In genomic region chr8:125196573-125197094, GRCm38 (mm10) we compare ENCODE assay signal across 16 mouse cellular contexts.
DNase-seq lines count a peak whose midpoint lies in the region; ATAC-seq and TF ChIP-seq lines count a peak whose summit lies in the region.
"Had no signal": no experiment of that assay in that cellular context is flagged by ENCODE, and none has a peak within 500 bp of the region (broad histone marks: within the 10 kb centered on the region; RNA-seq: fewer than 3 reads in every experiment).

No protein-coding gene starts in this region.

- no peak overlapping the region for H3K4me2 ChIP-seq in embryonic facial prominence, embryonic 13.5 days
- H3K4me2 ChIP-seq in heart, embryonic 16.5 days (ENCODE audit: low read depth, low read length): no peak overlapping the region
- H3K4me2 ChIP-seq in kidney, postnatal 0 days (ENCODE audit: low read length): no peak overlapping the region
- no peak overlapping the region for H3K4me2 ChIP-seq in embryonic facial prominence, embryonic 14.5 days (ENCODE audit: low read depth, low read length)
- H3K4me2 ChIP-seq: forebrain, embryonic 15.5 days; hindbrain, embryonic 15.5 days; limb, embryonic 13.5 days; neural tube, embryonic 15.5 days had no signal

- H3K9me3 ChIP-seq in embryonic facial prominence, embryonic 13.5 days: no peaks in the 10 kb centered on the region
- H3K9me3 ChIP-seq in embryonic facial prominence, embryonic 10.5 days: no peaks in the 10 kb centered on the region
- no peaks in the 10 kb centered on the region for H3K9me3 ChIP-seq in heart, embryonic 16.5 days (replicated peaks; ENCODE audit: control insufficient read depth, low read length)
- no peaks in the 10 kb centered on the region for H3K9me3 ChIP-seq in kidney, postnatal 0 days (replicated peaks; ENCODE audit: low read length)
- H3K9me3 ChIP-seq in embryonic facial prominence, embryonic 14.5 days (ENCODE audit: control insufficient read depth, low read length): no peaks in the 10 kb centered on the region
- H3K9me3 ChIP-seq: forebrain, embryonic 15.5 days; hindbrain, embryonic 15.5 days; limb, embryonic 13.5 days; neural tube, embryonic 15.5 days had no signal

- H3K27me3 ChIP-seq in embryonic facial prominence, embryonic 13.5 days: peaks cover 18% of the 10 kb centered on the region; the same call in 1 of the 2 replicates
- peaks cover 33% of the 10 kb centered on the region for H3K27me3 ChIP-seq in embryonic facial prominence, embryonic 10.5 days (replicated peaks; ENCODE audit: low read depth, poor library complexity, severe bottlenecking)
- H3K27me3 ChIP-seq in heart, embryonic 16.5 days (ENCODE audit: control insufficient read depth, insufficient read depth, low read length): no peaks in the 10 kb centered on the region
- no peaks in the 10 kb centered on the region for H3K27me3 ChIP-seq in kidney, postnatal 0 days (ENCODE audit: insufficient read depth, low read length)
- no peaks in the 10 kb centered on the region; the same call in 1 of the 2 replicates for H3K27me3 ChIP-seq in embryonic facial prominence, embryonic 14.5 days (replicated peaks; ENCODE audit: control insufficient read depth, insufficient read depth, low read length)
- H3K27me3 ChIP-seq: forebrain, embryonic 15.5 days; hindbrain, embryonic 15.5 days had no signal

- H3K36me3 ChIP-seq in embryonic facial prominence, embryonic 13.5 days: no peaks in the 10 kb centered on the region
- H3K36me3 ChIP-seq in embryonic facial prominence, embryonic 10.5 days (replicated peaks): no peaks in the 10 kb centered on the region
- H3K36me3 ChIP-seq in heart, embryonic 16.5 days (ENCODE audit: control insufficient read depth, insufficient read depth): no peaks in the 10 kb centered on the region
- H3K36me3 ChIP-seq in kidney, postnatal 0 days (ENCODE audit: insufficient read depth, low read length): no peaks in the 10 kb centered on the region
- no peaks in the 10 kb centered on the region for H3K36me3 ChIP-seq in embryonic facial prominence, embryonic 14.5 days (ENCODE audit: control insufficient read depth, insufficient read depth, low read length)
- H3K36me3 ChIP-seq: forebrain, embryonic 15.5 days; hindbrain, embryonic 15.5 days; limb, embryonic 13.5 days; neural tube, embryonic 15.5 days had no signal

- no peak for ATAC-seq in embryonic facial prominence, embryonic 13.5 days (ENCODE audit: insufficient number of reproducible peaks, insufficient read depth, low FRiP score, low TSS enrichment, low read depth)
- no peak for ATAC-seq in heart, embryonic 16.5 days (replicated peaks; ENCODE audit: extremely low read depth, insufficient read depth, low FRiP score)
- 0 out of 2 replicates have a peak, but pooled peaks have one; percentile 45 for ATAC-seq in kidney, postnatal 0 days (replicated peaks; ENCODE audit: low FRiP score, low read depth)
- ATAC-seq in embryonic facial prominence, embryonic 14.5 days (ENCODE audit: low read depth): peak; percentile 51
- ATAC-seq: forebrain, embryonic 15.5 days had no signal

- no peak for DNase-seq in embryonic facial prominence, embryonic 10.5 days (ENCODE audit: low spot score)
- no peak for DNase-seq in heart, postnatal 4 days
- peak; percentile 52 for DNase-seq in kidney, postnatal 0 days (ENCODE audit: low spot score)
- no peak for DNase-seq in kidney, postnatal 25 days
- DNase-seq in embryonic facial prominence, embryonic 14.5 days (ENCODE audit: low spot score): no peak
- no peak for DNase-seq in spleen, postnatal 36 days (ENCODE audit: low spot score in 2 of 2)
- DNase-seq: embryo, embryonic 11 days; right cerebral cortex, postnatal 4 days; thymus, postnatal 25 days had no signal

- 0 out of 2 replicates have a peak overlapping the region, but pooled peaks have one; percentile 16 for H3K9ac ChIP-seq in embryonic facial prominence, embryonic 13.5 days
- no peak overlapping the region; the same call in 1 of the 2 replicates for H3K9ac ChIP-seq in heart, embryonic 16.5 days (ENCODE audit: low read length)
- no peak overlapping the region for H3K9ac ChIP-seq in kidney, postnatal 0 days (ENCODE audit: low read depth, low read length)
- H3K9ac ChIP-seq in embryonic facial prominence, embryonic 14.5 days (ENCODE audit: low read depth, low read length): no peak overlapping the region
- H3K9ac ChIP-seq: forebrain, embryonic 15.5 days; hindbrain, embryonic 15.5 days; limb, embryonic 13.5 days; liver, embryonic 14.5 days; neural tube, embryonic 15.5 days had no signal

- H3K4me3 ChIP-seq in embryonic facial prominence, embryonic 13.5 days: no peak overlapping the region
- H3K4me3 ChIP-seq in embryonic facial prominence, embryonic 10.5 days: no peak overlapping the region
- no peak overlapping the region for H3K4me3 ChIP-seq in heart, embryonic 16.5 days (ENCODE audit: low read length)
- H3K4me3 ChIP-seq in kidney, postnatal 0 days (replicated peaks; ENCODE audit: low read depth, low read length): no peak overlapping the region
- no peak overlapping the region for H3K4me3 ChIP-seq in embryonic facial prominence, embryonic 14.5 days (ENCODE audit: low read depth, low read length)
- H3K4me3 ChIP-seq: forebrain, embryonic 15.5 days; hindbrain, embryonic 15.5 days; limb, embryonic 13.5 days; neural tube, embryonic 15.5 days had no signal

- 78% methylated on average over 14 of the region's 14 CpGs for WGBS in embryonic facial prominence, embryonic 13.5 days
- WGBS in embryonic facial prominence, embryonic 10.5 days: 79% methylated on average over 14 of the region's 14 CpGs
- 77% methylated on average over 14 of the region's 14 CpGs for WGBS in heart, embryonic 16.5 days
- 54% methylated on average over 14 of the region's 14 CpGs for WGBS in kidney, postnatal 0 days
- 76% methylated on average over 14 of the region's 14 CpGs for WGBS in embryonic facial prominence, embryonic 14.5 days

- H3K27ac ChIP-seq in embryonic facial prominence, embryonic 13.5 days: no peak overlapping the region; the same call in 1 of the 2 replicates
- H3K27ac ChIP-seq in embryonic facial prominence, embryonic 10.5 days (replicated peaks): no peak overlapping the region
- H3K27ac ChIP-seq in heart, embryonic 16.5 days (ENCODE audit: low read length): peak overlapping the region; percentile 52; the same call in 1 of the 2 replicates
- peak overlapping the region; percentile 54; the same call in 1 of the 2 replicates for H3K27ac ChIP-seq in kidney, postnatal 0 days
- H3K27ac ChIP-seq in embryonic facial prominence, embryonic 14.5 days (replicated peaks; ENCODE audit: low read depth, low read length): no peak overlapping the region
- H3K27ac ChIP-seq: forebrain, embryonic 15.5 days; hindbrain, embryonic 15.5 days; limb, embryonic 13.5 days; liver, embryonic 14.5 days; neural tube, embryonic 15.5 days had no signal

- peaks cover 41% of the 10 kb centered on the region for H3K4me1 ChIP-seq in embryonic facial prominence, embryonic 13.5 days
- H3K4me1 ChIP-seq in embryonic facial prominence, embryonic 10.5 days: peaks cover 63% of the 10 kb centered on the region
- H3K4me1 ChIP-seq in heart, embryonic 16.5 days (ENCODE audit: control insufficient read depth, insufficient read depth, low read length): peaks cover 15% of the 10 kb centered on the region
- peaks cover 28% of the 10 kb centered on the region for H3K4me1 ChIP-seq in kidney, postnatal 0 days (replicated peaks; ENCODE audit: insufficient read depth, low read length)
- H3K4me1 ChIP-seq in embryonic facial prominence, embryonic 14.5 days (ENCODE audit: control insufficient read depth, insufficient read depth, low read length): 0 out of 2 replicates have a peak, but pooled peaks cover 11% of the 10 kb centered on the region

- no peak for TF ChIP-seq CTCF in kidney, postnatal 0 days (IDR thresholded peaks at IDR 0.05; ENCODE audit: low read depth)

Comparison
In these comparisons a context has a peak if more than half of its experiments do, and no peak if none do; other contexts are left out.
1. ATAC-seq: peak in kidney, postnatal 0 days (single experiment) and embryonic facial prominence, embryonic 14.5 days (single experiment); none in embryonic facial prominence, embryonic 13.5 days (single experiment) and heart, embryonic 16.5 days (single experiment).
2. H3K27ac ChIP-seq: peak in heart, embryonic 16.5 days (single experiment) and kidney, postnatal 0 days (single experiment); none in embryonic facial prominence, embryonic 13.5 days (single experiment), embryonic facial prominence, embryonic 10.5 days (single experiment) and embryonic facial prominence, embryonic 14.5 days (single experiment).